Mouse (Mus musculus) urinary bladder, postnatal 10 days (tissue): ENCODE measurements at regions not wholly inside any gene's neighbourhood (a gene's known extent, or its start where the extent isn't known, plus 50 kb on each side); places are given as distances from the start of the nearest gene placed in this dataset.

Source experiments
- DNase-seq: peaks from one replicate; pipeline ENCODE4 v3.0.0; 2022; ENCODE audit warnings: low spot score

DNA sequence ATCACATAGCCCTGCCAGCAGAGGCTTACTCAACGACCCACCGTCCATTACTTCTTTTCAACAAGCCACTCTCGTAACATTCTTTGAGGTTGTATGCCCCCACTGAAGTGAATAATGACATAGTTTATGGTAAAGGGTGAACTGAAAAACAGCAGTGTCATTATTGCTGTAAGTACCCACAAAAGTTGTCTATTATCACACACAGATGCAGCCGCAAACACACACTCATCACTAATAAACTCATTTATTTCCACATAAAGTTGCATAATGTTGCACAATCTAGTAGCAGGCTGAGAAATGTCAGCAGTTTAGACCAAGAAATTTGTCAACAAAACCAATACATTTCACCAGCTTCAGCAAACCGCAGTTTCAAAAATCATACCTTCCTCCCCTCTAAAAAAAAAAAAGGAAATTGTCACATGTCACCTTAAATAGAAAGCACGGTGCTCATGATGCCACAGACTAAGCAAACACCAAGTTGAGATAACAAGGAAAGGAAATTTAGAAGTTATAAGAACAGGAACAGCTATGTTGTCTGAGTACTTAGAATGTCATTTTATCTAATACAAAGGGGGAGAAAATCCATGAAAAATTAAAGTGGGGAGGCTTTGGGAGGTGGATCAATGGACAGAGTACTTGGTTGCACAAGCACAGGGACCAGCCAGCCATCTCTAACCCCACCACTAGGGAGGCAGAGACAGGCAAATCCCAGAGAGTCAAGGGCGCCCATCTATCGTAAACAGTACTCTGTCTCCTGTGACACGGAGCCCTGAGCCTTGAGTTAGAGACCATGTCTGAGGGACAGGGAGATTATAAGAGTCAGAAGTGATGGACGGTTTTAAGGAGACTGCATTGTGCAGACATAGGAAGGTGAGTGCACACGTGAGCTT is 195.9 kb downstream of the Hlx start:
- no peak for DNase-seq

- no peak for DNase-seq
These were observed 196.7 kb downstream of the Hlx start for GRCm38 (mm10) chr1:184535691-184536090.

DNA sequence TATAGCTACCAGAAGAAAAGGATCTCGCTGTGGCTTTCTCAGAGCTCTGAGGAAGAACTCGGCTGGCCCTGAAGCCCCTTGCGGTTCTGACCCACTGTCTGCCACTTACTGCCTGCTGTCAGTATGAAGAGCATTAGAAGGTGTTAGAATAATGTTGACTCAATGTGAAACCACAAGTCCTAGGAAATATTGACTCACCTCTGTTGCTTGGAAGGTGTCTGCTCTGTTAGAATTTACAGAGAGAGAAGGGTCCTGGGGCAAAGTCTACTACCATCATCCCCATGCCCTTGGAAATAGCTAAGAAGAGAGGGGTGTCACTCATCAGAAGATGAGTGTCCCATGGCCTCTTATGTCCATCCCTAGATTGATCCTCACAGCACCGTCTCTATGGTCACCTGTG is 197.9 kb downstream of the Hlx start:
- no peak for DNase-seq

DNA sequence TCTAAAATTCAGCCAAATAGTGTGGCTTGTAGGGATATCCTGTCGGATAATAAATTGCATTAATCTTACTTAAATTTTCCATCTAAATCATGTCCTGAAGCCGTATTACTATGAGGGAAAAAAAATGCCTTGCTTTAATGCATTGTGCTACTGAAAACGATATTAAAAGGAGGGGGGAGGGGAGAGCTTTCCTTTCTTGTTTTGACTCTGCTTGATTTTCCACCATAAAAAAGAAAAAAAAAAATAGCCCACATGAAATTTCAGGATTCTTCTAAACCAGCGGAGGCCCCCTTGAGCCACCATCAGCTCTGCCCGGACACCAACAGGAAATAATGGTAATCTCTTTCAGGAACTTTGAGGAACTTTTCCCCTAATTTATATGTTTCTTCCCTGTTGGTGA is 198.5 kb downstream of the Hlx start:
- no peak for DNase-seq

GRCm38 (mm10) chr1:184532488-184533055 is 199.8 kb downstream of the Hlx start:
- DNase-seq, result no peak

DNA sequence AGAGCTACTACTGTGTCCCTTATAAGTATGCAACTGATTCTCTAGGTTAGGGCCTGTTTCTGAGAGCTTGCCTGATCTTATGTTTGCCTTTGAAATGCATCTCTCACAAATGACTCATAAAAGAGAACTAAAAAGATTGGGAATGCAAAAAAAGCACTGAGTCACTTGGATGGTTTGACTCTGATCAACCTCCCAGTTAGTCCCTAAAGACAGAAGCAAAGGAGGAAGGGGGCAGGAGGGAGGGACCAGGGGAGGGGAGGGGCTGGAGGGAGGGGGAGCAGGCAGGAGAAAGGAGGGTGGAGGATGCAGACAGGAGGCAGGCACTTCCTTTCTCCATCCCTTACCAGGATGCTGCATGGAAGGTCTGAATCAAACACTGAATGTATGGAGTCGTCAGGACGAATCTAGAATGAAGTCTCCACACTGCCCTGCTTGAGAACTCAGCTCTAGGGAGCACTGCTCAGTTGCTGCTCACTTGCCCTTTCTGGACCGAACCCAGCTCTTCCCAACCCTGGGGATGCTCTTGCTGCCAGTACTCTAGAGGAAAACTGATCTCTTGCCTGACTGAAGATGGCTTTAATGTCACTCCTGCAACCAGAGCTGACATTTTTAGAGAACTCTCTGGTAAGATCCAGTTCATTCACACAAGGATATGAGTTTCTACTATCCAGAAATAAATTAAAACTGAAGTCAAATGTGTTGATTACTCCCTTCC is 201.7 kb downstream of the Hlx start:
- no peak for DNase-seq

GRCm38 (mm10) chr1:184525740-184526139 is 206.7 kb downstream of the Hlx start:
- no peak for DNase-seq

DNA sequence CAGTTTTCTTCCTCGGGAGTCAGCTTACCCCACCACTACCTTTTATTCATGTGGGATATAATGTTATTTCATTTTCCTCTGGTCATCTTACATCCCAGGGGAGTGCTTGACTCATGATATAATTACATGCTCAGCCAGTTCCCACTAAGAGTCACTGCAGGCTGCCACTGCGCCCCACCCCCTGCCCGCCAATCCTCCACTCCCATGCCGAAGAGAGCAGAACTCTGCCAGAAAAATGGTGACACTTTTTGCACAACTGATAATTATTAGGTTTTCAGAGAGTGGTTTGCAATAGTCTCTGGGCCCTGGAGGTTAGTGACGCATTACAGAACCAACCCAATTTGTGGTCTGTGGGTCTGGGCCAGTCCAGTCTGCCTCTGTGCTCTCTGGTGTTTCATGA is 212.9 kb downstream of the Hlx start:
- no peak for DNase-seq

DNA sequence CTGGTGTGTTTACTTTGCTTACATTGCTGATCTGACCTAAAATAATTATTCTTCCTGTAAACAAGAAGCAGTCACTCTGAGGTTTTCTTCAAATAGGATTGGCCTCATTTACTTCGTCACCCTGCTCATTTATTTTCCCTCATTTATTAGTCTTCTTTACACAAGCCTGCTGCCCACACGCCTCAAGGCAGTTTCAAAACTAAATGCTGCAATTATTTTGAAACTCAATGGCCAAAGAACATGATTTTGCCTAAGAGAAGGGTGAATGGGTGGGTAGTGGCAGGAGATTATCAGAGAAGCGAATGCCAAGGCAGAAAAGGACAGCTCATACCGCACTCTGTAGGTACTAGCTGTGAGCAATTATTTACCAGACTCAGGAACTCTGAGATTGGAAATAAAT is 227.8 kb downstream of the Hlx start:
- no peak for DNase-seq

- DNase-seq, result no peak
These were observed 228.5 kb downstream of the Hlx start for GRCm38 (mm10) chr1:184503827-184504355.

DNA sequence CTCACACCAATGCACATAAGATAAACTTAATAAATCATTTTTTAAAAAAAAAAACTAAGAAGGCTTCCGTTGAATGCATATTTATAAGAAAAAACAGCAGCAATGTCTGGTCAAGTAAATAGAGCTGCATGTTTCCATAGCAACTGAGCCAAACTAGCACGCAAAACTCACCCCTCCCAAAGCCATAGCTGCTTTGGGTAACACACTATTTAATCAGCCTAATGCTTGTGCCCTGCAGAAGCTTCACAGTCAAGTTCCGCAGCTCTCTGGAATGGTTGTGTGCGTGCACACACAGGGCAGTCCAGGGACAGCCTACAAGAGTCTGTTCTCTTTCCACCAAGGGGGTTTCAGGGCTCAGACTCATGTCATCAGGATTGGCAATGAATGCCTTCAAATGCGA is 231.7 kb downstream of the Hlx start:
- DNase-seq, result no peak

- DNase-seq, result no peak
These were observed 233.4 kb downstream of the Hlx start for GRCm38 (mm10) chr1:184498909-184499525.

DNA sequence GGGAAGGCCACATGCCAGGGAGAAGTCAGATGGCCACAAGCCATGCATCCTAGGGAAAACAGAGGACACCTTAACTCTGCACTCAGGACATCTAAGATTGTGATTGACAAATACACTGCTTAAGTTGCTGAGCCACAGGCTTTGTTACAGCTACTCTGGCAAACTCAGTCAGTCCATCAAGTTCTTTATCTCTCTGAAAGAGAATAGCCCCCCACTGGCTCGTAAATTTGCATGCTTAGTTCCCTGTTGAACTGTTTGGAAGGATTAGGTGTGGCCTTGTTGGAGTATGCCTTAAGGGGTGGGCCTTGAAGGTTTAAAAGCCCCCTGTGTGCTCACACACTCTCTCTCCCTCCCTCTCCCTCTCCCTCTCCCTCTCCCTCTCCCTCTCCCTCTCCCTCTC is 235.4 kb downstream of the Hlx start:
- no peak for DNase-seq

DNA sequence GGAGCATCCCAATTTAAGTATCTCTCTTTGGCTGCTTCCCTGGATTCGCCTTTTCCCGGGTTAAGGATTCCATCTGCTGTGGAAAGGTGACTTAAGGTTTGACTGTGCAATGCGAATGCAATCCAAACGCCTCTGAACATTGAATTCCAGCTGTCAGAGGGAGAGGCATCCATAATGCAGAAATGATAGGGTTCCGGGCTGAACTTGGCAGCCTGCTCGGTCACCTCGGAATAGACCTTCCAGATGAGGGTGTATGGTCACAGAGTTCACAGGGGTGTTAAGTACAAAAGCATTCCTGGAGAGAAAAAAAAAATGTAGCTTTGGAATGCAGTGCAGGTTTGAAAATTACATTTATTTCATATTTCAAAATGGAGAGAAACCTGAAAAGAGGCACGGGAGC is 238.6 kb downstream of the Hlx start:
- DNase-seq, result no peak

GRCm38 (mm10) chr1:184492115-184492514 is 240.3 kb downstream of the Hlx start:
- no peak for DNase-seq

GRCm38 (mm10) chr1:184491252-184491651 is 241.2 kb downstream of the Hlx start:
- no peak for DNase-seq

DNA sequence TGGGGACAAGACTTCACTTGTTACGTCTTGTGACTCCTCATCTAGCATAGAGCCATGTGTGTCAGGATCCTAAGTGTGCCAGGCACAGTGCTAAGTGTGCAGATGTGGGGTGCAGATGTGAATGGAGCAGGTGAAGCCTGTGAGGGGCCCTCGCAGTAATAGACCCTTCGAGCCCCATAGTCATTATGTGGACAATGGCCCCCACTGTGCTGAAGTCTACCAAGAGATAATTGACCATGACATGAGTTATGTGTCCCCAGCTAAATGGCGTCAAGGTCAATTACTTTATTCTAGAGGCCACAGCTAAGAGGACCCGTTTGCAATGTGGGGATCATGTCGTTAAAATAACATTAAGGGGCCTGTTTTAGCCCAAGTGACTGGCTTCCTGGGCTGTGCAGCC is 245.0 kb downstream of the Hlx start:
- DNase-seq, result no peak

DNA sequence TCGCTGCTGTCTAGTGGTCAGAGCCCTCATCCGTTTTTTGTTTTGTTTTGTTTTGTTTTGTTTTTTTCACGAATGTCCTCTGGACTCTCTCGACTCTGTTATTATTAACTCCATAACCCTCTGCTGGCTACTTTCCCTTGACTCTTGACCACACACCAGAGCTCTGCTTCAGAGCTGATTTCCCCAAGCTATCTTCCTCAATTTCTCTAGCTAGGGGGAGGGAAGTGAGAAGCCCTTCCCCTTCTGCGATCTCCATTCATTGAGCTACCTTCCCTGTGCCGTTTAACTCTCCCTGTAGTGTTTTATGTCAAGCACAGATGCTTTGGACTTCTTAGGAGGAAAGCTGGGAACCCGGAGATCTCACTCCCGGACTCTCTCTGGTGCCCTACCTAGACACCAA is 247.6 kb downstream of the Hlx start:
- no peak for DNase-seq

DNA sequence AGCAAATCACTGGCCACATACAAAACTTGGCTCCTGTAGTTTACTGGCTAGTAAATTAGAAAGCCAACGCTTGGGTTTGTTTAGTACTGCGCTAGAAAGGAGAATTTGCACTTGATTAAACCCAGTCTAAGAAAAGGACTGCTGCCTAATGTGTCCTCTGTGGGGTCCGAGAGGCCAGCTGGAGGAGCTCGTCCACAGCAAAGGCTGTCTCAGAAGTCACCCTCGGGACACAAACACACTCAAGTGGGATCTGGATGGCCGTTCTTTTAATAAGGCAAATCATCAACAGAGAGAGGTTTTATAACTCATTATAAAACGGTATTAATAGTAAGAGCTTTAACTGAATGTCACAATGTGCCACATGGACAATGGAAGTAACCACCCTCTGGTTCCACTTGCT is 249.0 kb downstream of the Hlx start:
- DNase-seq, result no peak

GRCm38 (mm10) chr1:184482026-184482425 is 250.4 kb downstream of the Hlx start:
- DNase-seq, result no peak

DNA sequence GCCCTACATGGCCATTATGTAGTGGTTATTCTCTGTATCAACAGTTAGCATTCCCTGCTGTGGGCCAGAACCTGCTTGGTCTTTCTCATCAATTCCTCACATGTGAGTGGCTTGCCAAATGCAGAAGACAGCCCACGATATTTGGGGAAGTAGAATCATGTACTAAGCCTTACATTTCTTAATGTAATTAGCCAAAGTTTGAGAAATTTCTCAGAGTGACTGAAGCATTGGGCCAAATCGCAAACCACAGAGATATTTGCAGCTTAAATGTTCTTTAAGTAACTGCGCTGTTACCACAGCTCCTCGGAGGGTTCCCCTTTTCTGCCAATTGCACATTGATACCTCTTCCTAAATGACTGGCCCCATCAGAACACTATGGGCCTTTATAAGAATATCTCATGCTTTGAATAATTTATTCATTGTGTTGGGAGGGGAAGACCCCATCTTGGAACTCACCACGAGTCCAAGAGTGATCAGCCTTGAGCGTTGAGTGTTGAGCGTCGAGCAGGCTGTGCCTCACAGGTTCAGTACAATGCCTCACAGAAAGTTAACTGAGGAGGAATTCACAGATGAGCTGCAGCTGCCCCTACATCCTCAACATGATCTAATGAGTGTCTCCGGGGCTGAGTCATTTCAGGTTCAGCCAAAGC is 251.7 kb downstream of the Hlx start:
- no peak for DNase-seq

DNA sequence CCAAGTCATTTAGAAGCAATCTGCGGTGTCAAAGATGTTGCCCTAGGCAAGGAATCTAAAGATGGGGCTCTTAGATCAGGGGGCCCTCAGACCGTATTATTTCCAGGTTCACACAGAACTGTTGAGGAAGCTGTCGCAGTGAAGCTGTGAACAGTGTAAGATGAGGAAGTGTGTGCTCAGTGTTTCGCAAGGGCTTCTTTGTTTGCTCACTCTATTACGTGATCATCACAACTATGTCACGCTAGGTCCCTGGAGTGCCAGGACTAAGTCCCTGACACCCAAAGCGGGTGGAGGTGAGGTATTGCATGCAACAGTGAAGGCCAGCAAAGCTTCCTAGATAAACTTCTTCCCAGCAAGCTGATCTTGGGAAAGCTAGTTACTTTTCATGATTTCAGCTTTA is 254.4 kb downstream of the Hlx start:
- no peak for DNase-seq
